Comparison of ENCODE assay signal across 26 mouse cellular contexts in genomic region chr15:98802926-98803325, GRCm38 (mm10). TPM values are rescaled to one million over a fixed set of nuclear protein-coding genes. Genes with fewer than 3 reads are reported as not detected.
DNase-seq lines count a peak whose midpoint lies in the region; ATAC-seq and TF ChIP-seq lines count a peak whose summit lies in the region.
"Had no signal": no experiment of that assay in that cellular context is flagged by ENCODE, and none has a peak within 500 bp of the region (broad histone marks: within the 10 kb centered on the region; RNA-seq: fewer than 3 reads in every experiment).

No protein-coding gene starts in this region.

- no peaks in the 10 kb centered on the region for H3K9me3 ChIP-seq in heart, embryonic 13.5 days
- H3K9me3 ChIP-seq in kidney, embryonic 15.5 days (replicated peaks): no peaks in the 10 kb centered on the region
- H3K9me3 ChIP-seq in neural tube, embryonic 11.5 days (ENCODE audit: control insufficient read depth, low read length): no peaks in the 10 kb centered on the region
- no peaks in the 10 kb centered on the region for H3K9me3 ChIP-seq in neural tube, embryonic 15.5 days (replicated peaks)
- H3K9me3 ChIP-seq: embryonic facial prominence, embryonic 13.5 days; limb, embryonic 13.5 days; neural tube, embryonic 13.5 days had no signal

- ATAC-seq in heart, embryonic 13.5 days (ENCODE audit: extremely low read depth, insufficient number of reproducible peaks, low FRiP score, low TSS enrichment): no peak
- ATAC-seq in kidney, embryonic 15.5 days (replicated peaks; ENCODE audit: low FRiP score): no peak
- ATAC-seq in neural tube, embryonic 11.5 days (ENCODE audit: insufficient read depth, low FRiP score, low TSS enrichment): no peak
- no peak for ATAC-seq in neural tube, embryonic 15.5 days (ENCODE audit: low FRiP score)
- ATAC-seq: forebrain, embryonic 14.5 days; hindbrain, embryonic 16.5 days had no signal

- no peak for TF ChIP-seq POLR2A in heart, adult 2 months (IDR thresholded peaks at IDR 0.05; ENCODE audit: insufficient read depth, low read depth, low read length)
- peak; percentile 20; the same call in 1 of the 2 replicates for TF ChIP-seq POLR2A in small intestine, adult 2 months (IDR thresholded peaks at IDR 0.05; ENCODE audit: low read depth, low read length)

- peak overlapping the region; percentile 64; the same call in 1 of the 2 replicates for H3K4me2 ChIP-seq in heart, embryonic 13.5 days
- H3K4me2 ChIP-seq in kidney, embryonic 15.5 days: no peak overlapping the region
- H3K4me2 ChIP-seq in neural tube, embryonic 11.5 days (ENCODE audit: low read depth): no peak overlapping the region
- no peak overlapping the region for H3K4me2 ChIP-seq in neural tube, embryonic 15.5 days
- H3K4me2 ChIP-seq: embryonic facial prominence, embryonic 13.5 days; limb, embryonic 13.5 days; neural tube, embryonic 13.5 days had no signal

- no peaks in the 10 kb centered on the region for H3K79me2 ChIP-seq in heart, adult 2 months (replicated peaks; ENCODE audit: control insufficient read depth, insufficient read depth, low read length)

- H3K9ac ChIP-seq in heart, embryonic 13.5 days: no peak overlapping the region
- H3K9ac ChIP-seq in heart, adult 2 months (ENCODE audit: low read depth, low read length): no peak overlapping the region
- H3K9ac ChIP-seq in kidney, embryonic 15.5 days: no peak overlapping the region
- no peak overlapping the region for H3K9ac ChIP-seq in neural tube, embryonic 11.5 days (ENCODE audit: low read length)
- H3K9ac ChIP-seq in neural tube, embryonic 15.5 days (replicated peaks): no peak overlapping the region
- H3K9ac ChIP-seq: embryonic facial prominence, embryonic 13.5 days; limb, embryonic 13.5 days; neural tube, embryonic 13.5 days had no signal

- H3K4me3 ChIP-seq in heart, embryonic 13.5 days: no peak overlapping the region
- no peak overlapping the region for H3K4me3 ChIP-seq in heart, adult 2 months
- no peak overlapping the region for H3K4me3 ChIP-seq in kidney, embryonic 15.5 days (replicated peaks)
- no peak overlapping the region for H3K4me3 ChIP-seq in neural tube, embryonic 11.5 days (ENCODE audit: low read depth, low read length)
- H3K4me3 ChIP-seq in neural tube, embryonic 15.5 days (replicated peaks): no peak overlapping the region
- H3K4me3 ChIP-seq in small intestine, adult 2 months (ENCODE audit: low read depth, low read length): peak overlapping the region; percentile 23
- H3K4me3 ChIP-seq: embryonic facial prominence, embryonic 13.5 days; neural tube, embryonic 13.5 days had no signal

- DNase-seq in heart, adult 2 months: no peak
- DNase-seq in kidney, postnatal 25 days: peak; percentile 44 to 60
- DNase-seq in neural tube, embryonic 11.5 days (ENCODE audit: low spot score): peak; percentile 10
- no peak for DNase-seq in left cerebral cortex, adult 9 months (ENCODE audit: low spot score in 2 of 2)
- DNase-seq: adrenal gland, adult 2 months; B cell, adult 2 months; cerebellum, adult 9-11 months; gastrocnemius, postnatal 14 days; heart, adult 18-20 months; heart, postnatal 10 days; lung, postnatal 14 days; spleen, adult 18-20 months; thymus, postnatal 36 days had no signal

- peaks cover 47% of the 10 kb centered on the region for H3K4me1 ChIP-seq in heart, embryonic 13.5 days
- peaks cover 3% of the 10 kb centered on the region; the same call in 1 of the 2 replicates for H3K4me1 ChIP-seq in heart, adult 2 months (ENCODE audit: control insufficient read depth, insufficient read depth, low read length)
- peaks cover 48% of the 10 kb centered on the region for H3K4me1 ChIP-seq in kidney, embryonic 15.5 days
- H3K4me1 ChIP-seq in neural tube, embryonic 11.5 days (ENCODE audit: control insufficient read depth, insufficient read depth, low read length): peaks cover 37% of the 10 kb centered on the region
- peaks cover 47% of the 10 kb centered on the region for H3K4me1 ChIP-seq in neural tube, embryonic 15.5 days
- peaks cover 28% of the 10 kb centered on the region for H3K4me1 ChIP-seq in small intestine, adult 2 months (ENCODE audit: control insufficient read depth, insufficient read depth, insufficient read length, low read length)

- intact Hi-C loops in heart, adult 2 months (cut with DNase I): loop anchor here (5.0 kb wide), 1 partner anchor 101 kb away; no protein-coding TSS in a partner anchor

- WGBS in heart, embryonic 13.5 days: 5% methylated on average over 8 of the region's 8 CpGs
- WGBS in heart, adult 2 months: 38% methylated on average over 8 of the region's 8 CpGs
- WGBS in kidney, embryonic 15.5 days: 4% methylated on average over 8 of the region's 8 CpGs
- WGBS in neural tube, embryonic 11.5 days: 5% methylated on average over 8 of the region's 8 CpGs
- 9% methylated on average over 8 of the region's 8 CpGs for WGBS in neural tube, embryonic 15.5 days
- WGBS in small intestine, adult 2 months: 10% methylated on average over 8 of the region's 8 CpGs

- H3K27ac ChIP-seq in heart, embryonic 13.5 days (replicated peaks): no peak overlapping the region
- no peak overlapping the region for H3K27ac ChIP-seq in heart, adult 2 months
- no peak overlapping the region for H3K27ac ChIP-seq in kidney, embryonic 15.5 days
- no peak overlapping the region for H3K27ac ChIP-seq in neural tube, embryonic 11.5 days (ENCODE audit: low read depth, low read length)
- H3K27ac ChIP-seq in neural tube, embryonic 15.5 days (replicated peaks): no peak overlapping the region
- peak overlapping the region; percentile 92 for H3K27ac ChIP-seq in small intestine, adult 2 months (ENCODE audit: insufficient read depth, low read depth, low read length)
- H3K27ac ChIP-seq: embryonic facial prominence, embryonic 13.5 days; kidney, postnatal 0 days; limb, embryonic 13.5 days; neural tube, embryonic 13.5 days had no signal

- no peaks in the 10 kb centered on the region for H3K36me3 ChIP-seq in heart, embryonic 13.5 days
- H3K36me3 ChIP-seq in heart, adult 2 months (ENCODE audit: control insufficient read depth, insufficient read depth, low read length): no peaks in the 10 kb centered on the region
- H3K36me3 ChIP-seq in kidney, embryonic 15.5 days: no peaks in the 10 kb centered on the region
- no peaks in the 10 kb centered on the region for H3K36me3 ChIP-seq in neural tube, embryonic 11.5 days (ENCODE audit: control insufficient read depth, insufficient read depth, low read length)
- no peaks in the 10 kb centered on the region for H3K36me3 ChIP-seq in neural tube, embryonic 15.5 days
- no peaks in the 10 kb centered on the region for H3K36me3 ChIP-seq in small intestine, adult 2 months (ENCODE audit: control insufficient read depth, insufficient read depth, low read length)
- H3K36me3 ChIP-seq: embryonic facial prominence, embryonic 13.5 days; limb, embryonic 13.5 days; neural tube, embryonic 13.5 days had no signal

- TF ChIP-seq EP300 in heart, adult 2 months (IDR thresholded peaks at IDR 0.05; ENCODE audit: insufficient read depth, low read depth, low read length): no peak

- peaks cover 100% of the 10 kb centered on the region for H3K27me3 ChIP-seq in heart, embryonic 13.5 days (replicated peaks)
- peaks cover 5% of the 10 kb centered on the region for H3K27me3 ChIP-seq in heart, adult 2 months (ENCODE audit: control insufficient read depth, insufficient read depth, low read length)
- peaks cover 100% of the 10 kb centered on the region for H3K27me3 ChIP-seq in kidney, embryonic 15.5 days
- H3K27me3 ChIP-seq in neural tube, embryonic 11.5 days (ENCODE audit: control insufficient read depth, insufficient read depth, low read length): peaks cover 94% of the 10 kb centered on the region
- H3K27me3 ChIP-seq in neural tube, embryonic 15.5 days (replicated peaks): peaks cover 95% of the 10 kb centered on the region
- peaks cover 37% of the 10 kb centered on the region for H3K27me3 ChIP-seq in small intestine, adult 2 months (ENCODE audit: control insufficient read depth, insufficient read depth, low read length)

- TF ChIP-seq CTCF in heart, adult 2 months (IDR thresholded peaks at IDR 0.05): no peak
- TF ChIP-seq CTCF in small intestine, adult 2 months (IDR thresholded peaks at IDR 0.05; ENCODE audit: extremely low read depth, insufficient read length, insufficient replicate concordance, low read depth, low read length): no peak

RNA-seq across cellular contexts. Expression of gene Ddn, which starts 6.4 kb away (rescaled TPM):
- 0.09 and 0.16 TPM in 2 replicates for polyA plus RNA-seq in heart, embryonic 13.5 days (2015; fragmentation: Nextera tagmentation; extraction: Ambion mirVana)
- total RNA-seq in heart, adult 2 months (2021): under 1 TPM; 0.45 to 0.50 TPM
- polyA plus RNA-seq in heart, adult 2 months (2012; rRNA removed): 0.12 and 0.23 TPM in 2 replicates
- polyA plus RNA-seq in kidney, embryonic 15.5 days (2015; fragmentation: Nextera tagmentation; extraction: Ambion mirVana): 2.9 and 3.2 TPM in 2 replicates
- 0.48 and 0.78 TPM in 2 replicates for polyA plus RNA-seq in neural tube, embryonic 11.5 days (2014; fragmentation: Nextera tagmentation; extraction: Ambion mirVana)
- 0.18 and 0.36 TPM in 2 replicates for polyA plus RNA-seq in neural tube, embryonic 15.5 days (2015; fragmentation: Nextera tagmentation; extraction: Ambion mirVana)
- not detected in 2 replicates for polyA plus RNA-seq in small intestine, adult 2 months (2012; rRNA removed)
- polyA plus RNA-seq: embryonic facial prominence, embryonic 13.5 days; liver, embryonic 16.5 days had no signal

RNA-seq across cellular contexts. Expression of gene Wnt1, which starts 13.3 kb away (rescaled TPM):
- not detected in 2 replicates for polyA plus RNA-seq in heart, embryonic 13.5 days (2015; fragmentation: Nextera tagmentation; extraction: Ambion mirVana)
- total RNA-seq in heart, adult 2 months (2021): not detected
- polyA plus RNA-seq in heart, adult 2 months (2012; rRNA removed): not detected in 2 replicates
- 0.06 TPM in 1 of 2 replicates, not detected in the other for polyA plus RNA-seq in kidney, embryonic 15.5 days (2015; fragmentation: Nextera tagmentation; extraction: Ambion mirVana)
- polyA plus RNA-seq in neural tube, embryonic 11.5 days (2014; fragmentation: Nextera tagmentation; extraction: Ambion mirVana): 11.8 and 12.9 TPM in 2 replicates
- 1.0 and 2.0 TPM in 2 replicates for polyA plus RNA-seq in neural tube, embryonic 15.5 days (2015; fragmentation: Nextera tagmentation; extraction: Ambion mirVana)
- polyA plus RNA-seq in small intestine, adult 2 months (2012; rRNA removed): 0.06 TPM in 1 of 2 replicates, not detected in the other
- total RNA-seq: adrenal gland, adult 2 months; heart, adult 18-20 months; heart, postnatal 10 days; layer of hippocampus, postnatal 14 days; left cerebral cortex, postnatal 10 days had no signal
- polyA plus RNA-seq: embryonic facial prominence, embryonic 13.5 days; forebrain, embryonic 14.5 days; kidney, postnatal 0 days; limb, embryonic 13.5 days; liver, embryonic 16.5 days had no signal

RNA-seq across cellular contexts. Expression of gene Wnt10b, which starts 25.0 kb away (rescaled TPM):
- 0.07 TPM in 1 of 2 replicates, not detected in the other for polyA plus RNA-seq in heart, embryonic 13.5 days (2015; fragmentation: Nextera tagmentation; extraction: Ambion mirVana)
- total RNA-seq in heart, adult 2 months (2021): under 1 TPM; 0.20 to 0.29 TPM
- polyA plus RNA-seq in heart, adult 2 months (2012; rRNA removed): 0.23 and 0.70 TPM in 2 replicates
- 0.12 and 0.31 TPM in 2 replicates for polyA plus RNA-seq in kidney, embryonic 15.5 days (2015; fragmentation: Nextera tagmentation; extraction: Ambion mirVana)
- 0.51 and 0.95 TPM in 2 replicates for polyA plus RNA-seq in neural tube, embryonic 11.5 days (2014; fragmentation: Nextera tagmentation; extraction: Ambion mirVana)
- polyA plus RNA-seq in neural tube, embryonic 15.5 days (2015; fragmentation: Nextera tagmentation; extraction: Ambion mirVana): 0.08 and 0.72 TPM in 2 replicates
- polyA plus RNA-seq in small intestine, adult 2 months (2012; rRNA removed): 0.17 and 0.18 TPM in 2 replicates
- polyA plus RNA-seq: forebrain, embryonic 14.5 days; kidney, postnatal 0 days; liver, embryonic 16.5 days; neural tube, embryonic 13.5 days had no signal

RNA-seq across cellular contexts. Expression of gene Prkag1, which starts 28.4 kb away (rescaled TPM):
- 88.3 and 95.1 TPM in 2 replicates for polyA plus RNA-seq in heart, embryonic 13.5 days (2015; fragmentation: Nextera tagmentation; extraction: Ambion mirVana)
- 100 to 1,000 TPM; 104 to 114 TPM for total RNA-seq in heart, adult 2 months (2021)
- 95.7 and 200 TPM in 2 replicates for polyA plus RNA-seq in heart, adult 2 months (2012; rRNA removed)
- polyA plus RNA-seq in kidney, embryonic 15.5 days (2015; fragmentation: Nextera tagmentation; extraction: Ambion mirVana): 98.5 and 100 TPM in 2 replicates
- 73.1 and 74.0 TPM in 2 replicates for polyA plus RNA-seq in neural tube, embryonic 11.5 days (2014; fragmentation: Nextera tagmentation; extraction: Ambion mirVana)
- 66.4 and 72.9 TPM in 2 replicates for polyA plus RNA-seq in neural tube, embryonic 15.5 days (2015; fragmentation: Nextera tagmentation; extraction: Ambion mirVana)
- polyA plus RNA-seq in small intestine, adult 2 months (2012; rRNA removed): 34.0 and 65.7 TPM in 2 replicates

RNA-seq across cellular contexts. Expression of gene Arf3, which starts 39.9 kb away (rescaled TPM):
- polyA plus RNA-seq in heart, embryonic 13.5 days (2015; fragmentation: Nextera tagmentation; extraction: Ambion mirVana): 31.2 and 32.5 TPM in 2 replicates
- total RNA-seq in heart, adult 2 months (2021): 10 to 100 TPM; 18.9 to 20.0 TPM
- polyA plus RNA-seq in heart, adult 2 months (2012; rRNA removed): 30.6 and 41.0 TPM in 2 replicates
- polyA plus RNA-seq in kidney, embryonic 15.5 days (2015; fragmentation: Nextera tagmentation; extraction: Ambion mirVana): 51.9 and 55.6 TPM in 2 replicates
- polyA plus RNA-seq in neural tube, embryonic 11.5 days (2014; fragmentation: Nextera tagmentation; extraction: Ambion mirVana): 42.0 and 44.0 TPM in 2 replicates
- polyA plus RNA-seq in neural tube, embryonic 15.5 days (2015; fragmentation: Nextera tagmentation; extraction: Ambion mirVana): 97.8 TPM in 2 replicates
- 43.3 and 104 TPM in 2 replicates for polyA plus RNA-seq in small intestine, adult 2 months (2012; rRNA removed)

Comparison
In these comparisons a context has a peak if more than half of its experiments do, and no peak if none do; other contexts are left out.
1. DNase-seq: peak in kidney, postnatal 25 days (2 of 2) and neural tube, embryonic 11.5 days (single experiment); none in heart, adult 2 months (0 of 2) and left cerebral cortex, adult 9 months (0 of 2).